Mouse (Mus musculus) embryonic facial prominence, embryonic 10.5 days (tissue): ENCODE measurements at regions not wholly inside any gene's neighbourhood (a gene's known extent, or its start where the extent isn't known, plus 50 kb on each side); places are given as distances from the start of the nearest gene placed in this dataset.

Experiments used
- DNase-seq: peaks from one replicate; pipeline ENCODE4 v3.0.0-alpha.2; 2017; ENCODE audit warnings: low spot score
- H3K27ac ChIP-seq: fragments of 300-500 bp; sonication (generic); replicated peaks from 2 replicates; pipeline ENCODE4 v1.5.1; 2016; ENCODE audit warnings: mild to moderate bottlenecking
- H3K27me3 ChIP-seq: fragments of 300-500 bp; sonication (generic); replicated peaks from 2 replicates; pipeline ENCODE4 v1.6.1; 2016; ENCODE audit warnings: low read depth, mild to moderate bottlenecking; ENCODE audit not compliant: poor library complexity, severe bottlenecking
- H3K36me3 ChIP-seq: fragments of 300-500 bp; sonication (generic); replicated peaks from 2 replicates; pipeline ENCODE4 v1.6.1; 2016; ENCODE audit warnings: mild to moderate bottlenecking, moderate library complexity
- H3K4me1 ChIP-seq: fragments of 300-500 bp; sonication (generic); 2 replicates; pipeline ENCODE4 v1.6.1; 2016
- H3K4me3 ChIP-seq: fragments of 300-500 bp; sonication (generic); 2 replicates; pipeline ENCODE4 v1.5.1; 2016; ENCODE audit warnings: mild to moderate bottlenecking, moderate library complexity
- H3K9me3 ChIP-seq: fragments of 300-500 bp; sonication (generic); 2 replicates; pipeline ENCODE4 v1.6.1; 2016; ENCODE audit warnings: mild to moderate bottlenecking
- WGBS: fragments of 180-500 bp; shearing (Covaris S2); methylation state at CpG from one replicate; pipeline ENCODE4 v1.1.7; 2016; 5-methylcytosine and 5-hydroxymethylcytosine counted together

- Histone ChIP-seq H3K4me1 (peaks cover 8% of the 10 kb centered on the region; the same call in 1 of the 2 replicates), H3K4me3 (no peak overlapping the region), H3K27me3 (no peaks in the 10 kb centered on the region), H3K9me3 (0 out of 2 replicates have a peak, but pooled peaks cover 3% of the 10 kb centered on the region), H3K36me3 (no peaks in the 10 kb centered on the region), H3K27ac (no peak overlapping the region)
- 88% methylated on average over 5 of the region's 5 CpGs for WGBS
- DNase-seq, result no peak
Observed at GRCm38 (mm10) chr4:153284209-153284608, 198.4 kb downstream of the Ajap1 start.

- Histone ChIP-seq H3K27ac (no peak overlapping the region), H3K4me1 (peaks cover 11% of the 10 kb centered on the region), H3K27me3 (no peaks in the 10 kb centered on the region), H3K9me3 (no peaks in the 10 kb centered on the region), H3K4me3 (no peak overlapping the region), H3K36me3 (no peaks in the 10 kb centered on the region)
- 89% methylated on average over 5 of the region's 5 CpGs for WGBS
- DNase-seq, result no peak
Observed at GRCm38 (mm10) chr4:153276571-153276970, 206.0 kb downstream of the Ajap1 start.

GRCm38 (mm10) chr4:153271376-153271775 is 211.2 kb downstream of the Ajap1 start:
- no peaks in the 10 kb centered on the region for H3K9me3 ChIP-seq
- no peak for DNase-seq
- no peak overlapping the region for H3K27ac ChIP-seq
- no peak overlapping the region for H3K4me3 ChIP-seq
- no peaks in the 10 kb centered on the region for H3K36me3 ChIP-seq
- WGBS, result 53% methylated on average over 5 of the region's 5 CpGs
- peaks cover 21% of the 10 kb centered on the region for H3K4me1 ChIP-seq
- no peaks in the 10 kb centered on the region for H3K27me3 ChIP-seq

GRCm38 (mm10) chr4:153263216-153263805 is 219.3 kb downstream of the Ajap1 start:
- Histone ChIP-seq H3K4me3 (no peak overlapping the region), H3K9me3 (no peaks in the 10 kb centered on the region), H3K27ac (no peak overlapping the region), H3K4me1 (no peaks in the 10 kb centered on the region), H3K27me3 (no peaks in the 10 kb centered on the region), H3K36me3 (no peaks in the 10 kb centered on the region)
- no peak for DNase-seq
- 86% methylated on average over 15 of the region's 15 CpGs for WGBS

- Histone ChIP-seq H3K27ac (no peak overlapping the region), H3K9me3 (no peaks in the 10 kb centered on the region), H3K4me1 (no peaks in the 10 kb centered on the region), H3K27me3 (no peaks in the 10 kb centered on the region), H3K36me3 (no peaks in the 10 kb centered on the region), H3K4me3 (no peak overlapping the region)
- 84% methylated on average over 14 of the region's 14 CpGs for WGBS
- DNase-seq, result no peak
Observed at GRCm38 (mm10) chr4:153260941-153261557, 221.6 kb downstream of the Ajap1 start.

GRCm38 (mm10) chr4:153251943-153252342 is 230.7 kb downstream of the Ajap1 start:
- no peak for DNase-seq
- peaks cover 7% of the 10 kb centered on the region; the same call in 1 of the 2 replicates for H3K4me1 ChIP-seq
- no peaks in the 10 kb centered on the region for H3K27me3 ChIP-seq
- no peaks in the 10 kb centered on the region for H3K36me3 ChIP-seq
- 65% methylated on average over 3 of the region's 3 CpGs for WGBS
- H3K4me3 ChIP-seq, result no peak overlapping the region
- peaks cover 6% of the 10 kb centered on the region; the same call in 1 of the 2 replicates for H3K9me3 ChIP-seq
- H3K27ac ChIP-seq, result no peak overlapping the region

- no peaks in the 10 kb centered on the region for H3K27me3 ChIP-seq
- peaks cover 7% of the 10 kb centered on the region; the same call in 1 of the 2 replicates for H3K4me1 ChIP-seq
- H3K36me3 ChIP-seq, result no peaks in the 10 kb centered on the region
- no peak overlapping the region for H3K4me3 ChIP-seq
- peaks cover 6% of the 10 kb centered on the region; the same call in 1 of the 2 replicates for H3K9me3 ChIP-seq
- H3K27ac ChIP-seq, result no peak overlapping the region
- DNase-seq, result no peak
- WGBS, result 67% methylated on average over 8 of the region's 8 CpGs
Observed at GRCm38 (mm10) chr4:153251311-153251710, 231.3 kb downstream of the Ajap1 start.

- peak overlapping the region; percentile 48; the same call in 1 of the 2 replicates for H3K27ac ChIP-seq
- H3K4me3 ChIP-seq, result peak overlapping the region; percentile 36
- H3K36me3 ChIP-seq, result no peaks in the 10 kb centered on the region
- H3K27me3 ChIP-seq, result no peaks in the 10 kb centered on the region
- H3K4me1 ChIP-seq, result peaks cover 28% of the 10 kb centered on the region
- WGBS, result 5% methylated on average over 12 of the region's 12 CpGs
- H3K9me3 ChIP-seq, result peaks cover 6% of the 10 kb centered on the region; the same call in 1 of the 2 replicates
- DNase-seq, result peak; percentile 81
Observed at GRCm38 (mm10) chr4:153236680-153237079, 245.9 kb downstream of the Ajap1 start.

GRCm38 (mm10) chr4:153233762-153234161 is 248.8 kb downstream of the Ajap1 start:
- H3K27ac ChIP-seq, result no peak overlapping the region
- H3K27me3 ChIP-seq, result no peaks in the 10 kb centered on the region
- DNase-seq, result peak; percentile 39
- H3K36me3 ChIP-seq, result no peaks in the 10 kb centered on the region
- WGBS, result 73% methylated on average over 5 of the region's 5 CpGs
- peaks cover 6% of the 10 kb centered on the region; the same call in 1 of the 2 replicates for H3K9me3 ChIP-seq
- H3K4me3 ChIP-seq, result no peak overlapping the region
- peaks cover 44% of the 10 kb centered on the region for H3K4me1 ChIP-seq

GRCm38 (mm10) chr4:153229221-153229620 is 253.4 kb downstream of the Ajap1 start:
- Histone ChIP-seq H3K27ac (no peak overlapping the region), H3K27me3 (peaks cover 18% of the 10 kb centered on the region), H3K4me1 (peaks cover 42% of the 10 kb centered on the region), H3K36me3 (no peaks in the 10 kb centered on the region), H3K4me3 (no peak overlapping the region), H3K9me3 (peaks cover 6% of the 10 kb centered on the region; the same call in 1 of the 2 replicates)
- 50% methylated on average over 5 of the region's 5 CpGs for WGBS
- no peak for DNase-seq

GRCm38 (mm10) chr4:153227680-153228420 is 254.8 kb downstream of the Ajap1 start:
- Histone ChIP-seq H3K4me1 (peaks cover 43% of the 10 kb centered on the region), H3K9me3 (peaks cover 6% of the 10 kb centered on the region; the same call in 1 of the 2 replicates), H3K4me3 (no peak overlapping the region), H3K36me3 (no peaks in the 10 kb centered on the region), H3K27me3 (peaks cover 23% of the 10 kb centered on the region), H3K27ac (no peak overlapping the region)
- DNase-seq, result no peak
- WGBS, result 79% methylated on average over 13 of the region's 13 CpGs

GRCm38 (mm10) chr4:153224618-153225177 is 257.9 kb downstream of the Ajap1 start:
- Histone ChIP-seq H3K4me3 (no peak overlapping the region), H3K27me3 (peaks cover 53% of the 10 kb centered on the region), H3K27ac (no peak overlapping the region), H3K4me1 (peaks cover 58% of the 10 kb centered on the region), H3K9me3 (no peaks in the 10 kb centered on the region), H3K36me3 (no peaks in the 10 kb centered on the region)
- peak; percentile 55 for DNase-seq
- 6% methylated on average over 6 of the region's 6 CpGs for WGBS
